Mouse (Mus musculus) limb, embryonic 12.5 days (tissue): ENCODE results near the gene Gm20388. TPM values are rescaled to one million over a fixed set of nuclear protein-coding genes. Genes with fewer than 3 reads are reported as not detected.

Experiments
- ATAC-seq: fragments of 200-750 bp; cut with Nextera tagmentation; 2 replicates; pipeline ENCODE4 v1.8.0; 2017; ENCODE audit warnings: low read depth, moderate TSS enrichment; ENCODE audit not compliant: insufficient number of reproducible peaks, insufficient read depth, low FRiP score, low TSS enrichment
- H3K27ac ChIP-seq: fragments of 300-500 bp; sonication (generic); 2 replicates; pipeline ENCODE4 v1.5.1; 2016; ENCODE audit warnings: mild to moderate bottlenecking, moderate library complexity
- H3K27me3 ChIP-seq: fragments of 300-500 bp; sonication (generic); 2 replicates; pipeline ENCODE4 v1.6.1; 2016; ENCODE audit warnings: mild to moderate bottlenecking, moderate library complexity
- H3K36me3 ChIP-seq: fragments of 300-500 bp; sonication (generic); 2 replicates; pipeline ENCODE4 v1.6.1; 2016; ENCODE audit warnings: mild to moderate bottlenecking, moderate library complexity
- H3K4me1 ChIP-seq: fragments of 300-500 bp; sonication (generic); replicated peaks from 2 replicates; pipeline ENCODE4 v1.6.1; 2016
- H3K4me2 ChIP-seq: fragments of 300-500 bp; sonication (generic); 2 replicates; pipeline ENCODE4 v1.6.1; 2016; ENCODE audit warnings: mild to moderate bottlenecking, moderate library complexity
- H3K4me3 ChIP-seq: fragments of 300-500 bp; sonication (generic); replicated peaks from 2 replicates; pipeline ENCODE4 v1.5.1; 2016; ENCODE audit warnings: mild to moderate bottlenecking
- H3K9ac ChIP-seq: fragments of 300-500 bp; sonication (generic); replicated peaks from 2 replicates; pipeline ENCODE4 v1.6.1; 2016; ENCODE audit warnings: mild to moderate bottlenecking, moderate library complexity
- H3K9me3 ChIP-seq: fragments of 300-500 bp; sonication (generic); 2 replicates; pipeline ENCODE4 v1.6.1; 2016; ENCODE audit warnings: mild to moderate bottlenecking, moderate library complexity
- WGBS: fragments of 180-500 bp; shearing (Covaris S2); methylation state at CpG from one replicate; pipeline ENCODE4 v1.1.7; 2016; 5-methylcytosine and 5-hydroxymethylcytosine counted together
- polyA plus RNA-seq: library from polyadenylated mRNA; unstranded; fragments of >200 nt; fragmentation: Nextera tagmentation; extraction: Ambion mirVana; gene quantifications from 2 replicates; pipeline ENCODE4 v1.2.1, GENCODE M21; 2016

The Gm20388 gene
- polyA plus RNA-seq, 1 experiment from 2014 or later: not detected

DNA sequence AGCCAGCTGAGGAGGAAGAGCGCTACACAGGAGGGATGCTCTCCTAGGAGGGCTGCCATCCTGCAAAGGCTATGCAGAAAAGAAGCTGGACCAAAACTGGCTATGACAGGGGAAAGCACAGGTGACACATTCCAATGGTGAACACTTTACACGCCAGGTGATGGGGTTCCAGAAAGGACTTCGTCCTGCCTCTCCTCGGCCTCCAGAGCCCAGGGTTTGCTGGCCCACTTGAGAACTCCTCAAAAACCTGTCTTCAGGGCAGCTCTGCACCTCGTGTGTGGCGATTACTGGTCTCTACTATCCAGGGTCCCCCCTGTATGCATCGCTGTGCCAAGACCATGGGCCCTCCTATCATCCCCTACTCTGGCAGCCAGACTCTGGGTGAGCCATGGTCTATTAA, 777.9 kb downstream of the Gm20388 start:
- no peak overlapping the region for H3K9ac ChIP-seq
- H3K27ac ChIP-seq: no peak overlapping the region
- no peaks in the 10 kb centered on the region for H3K9me3 ChIP-seq
- H3K4me2 ChIP-seq: no peak overlapping the region
- H3K36me3 ChIP-seq: no peaks in the 10 kb centered on the region
- no peak overlapping the region for H3K4me3 ChIP-seq
- H3K4me1 ChIP-seq: peaks cover 12% of the 10 kb centered on the region
- ATAC-seq: no peak
- 87% methylated on average over 7 of the region's 7 CpGs for WGBS
- H3K27me3 ChIP-seq: peaks cover 9% of the 10 kb centered on the region; the same call in 1 of the 2 replicates

DNA sequence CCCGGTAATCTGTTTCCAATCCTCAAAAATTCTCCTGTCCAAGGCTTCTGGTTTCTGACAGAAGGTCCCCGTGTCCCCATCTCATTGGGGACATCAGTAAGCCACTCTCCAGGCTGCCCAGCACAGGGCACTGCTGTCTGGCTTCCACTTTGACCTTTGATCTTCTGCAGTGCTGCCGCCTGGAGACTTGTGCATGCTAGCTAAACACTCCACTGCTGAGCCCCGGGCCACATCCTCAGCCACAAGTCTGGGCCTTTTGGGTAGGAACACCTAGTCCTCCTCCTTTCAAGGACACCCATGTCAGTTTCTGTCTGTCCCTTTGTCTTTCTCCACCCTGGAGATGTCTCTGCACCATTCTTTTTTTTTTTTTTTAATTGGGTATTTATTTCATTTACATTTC, 782.3 kb downstream of the Gm20388 start:
- H3K36me3 ChIP-seq: no peaks in the 10 kb centered on the region
- no peak overlapping the region for H3K4me3 ChIP-seq
- H3K4me2 ChIP-seq: no peak overlapping the region
- 48% methylated on average over 4 of the region's 4 CpGs for WGBS
- no peak overlapping the region for H3K9ac ChIP-seq
- H3K9me3 ChIP-seq: peaks cover 2% of the 10 kb centered on the region; the same call in 1 of the 2 replicates
- H3K27me3 ChIP-seq: peaks cover 14% of the 10 kb centered on the region; the same call in 1 of the 2 replicates
- peaks cover 9% of the 10 kb centered on the region; the same call in 1 of the 2 replicates for H3K4me1 ChIP-seq
- H3K27ac ChIP-seq: no peak overlapping the region
- no peak for ATAC-seq

DNA sequence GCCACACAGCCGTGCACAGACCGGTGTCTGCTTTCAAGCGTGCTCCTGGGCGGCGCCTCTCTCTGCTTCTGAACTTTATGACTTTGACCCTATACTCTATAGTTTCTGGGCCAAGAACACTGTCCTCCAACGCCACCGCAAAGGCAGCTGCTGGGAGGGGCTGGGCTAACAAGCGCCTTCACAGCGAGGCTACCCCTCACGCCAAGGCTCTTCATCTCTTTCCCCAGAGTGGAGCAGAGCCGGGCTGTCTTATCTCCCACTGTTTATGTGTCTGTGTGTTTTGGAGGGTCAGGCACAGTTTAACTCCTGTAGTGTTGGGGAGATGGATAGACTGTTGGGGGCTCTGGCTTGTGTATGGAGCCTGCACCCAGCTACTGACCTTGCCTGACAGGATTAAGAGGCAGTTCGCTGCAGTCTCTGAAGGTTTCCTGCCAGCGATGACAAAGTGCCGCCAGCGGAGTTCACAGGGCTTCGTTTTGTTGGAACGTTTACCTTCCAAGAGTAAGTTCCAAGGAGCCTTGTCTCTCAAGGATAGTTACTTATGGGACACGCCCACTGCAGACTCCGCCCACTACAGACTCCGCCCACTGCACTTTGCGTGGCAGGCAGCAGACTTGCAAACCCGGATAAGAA, 783.3 kb downstream of the Gm20388 start:
- H3K27me3 ChIP-seq: 0 out of 2 replicates have a peak, but pooled peaks cover 6% of the 10 kb centered on the region
- H3K27ac ChIP-seq: no peak overlapping the region
- H3K4me3 ChIP-seq: no peak overlapping the region
- H3K9me3 ChIP-seq: peaks cover 6% of the 10 kb centered on the region; the same call in 1 of the 2 replicates
- no peaks in the 10 kb centered on the region for H3K36me3 ChIP-seq
- no peak overlapping the region for H3K9ac ChIP-seq
- H3K4me1 ChIP-seq: peaks cover 9% of the 10 kb centered on the region; the same call in 1 of the 2 replicates
- no peak overlapping the region for H3K4me2 ChIP-seq
- 20% methylated on average over 22 of the region's 22 CpGs for WGBS
- ATAC-seq: no peak

DNA sequence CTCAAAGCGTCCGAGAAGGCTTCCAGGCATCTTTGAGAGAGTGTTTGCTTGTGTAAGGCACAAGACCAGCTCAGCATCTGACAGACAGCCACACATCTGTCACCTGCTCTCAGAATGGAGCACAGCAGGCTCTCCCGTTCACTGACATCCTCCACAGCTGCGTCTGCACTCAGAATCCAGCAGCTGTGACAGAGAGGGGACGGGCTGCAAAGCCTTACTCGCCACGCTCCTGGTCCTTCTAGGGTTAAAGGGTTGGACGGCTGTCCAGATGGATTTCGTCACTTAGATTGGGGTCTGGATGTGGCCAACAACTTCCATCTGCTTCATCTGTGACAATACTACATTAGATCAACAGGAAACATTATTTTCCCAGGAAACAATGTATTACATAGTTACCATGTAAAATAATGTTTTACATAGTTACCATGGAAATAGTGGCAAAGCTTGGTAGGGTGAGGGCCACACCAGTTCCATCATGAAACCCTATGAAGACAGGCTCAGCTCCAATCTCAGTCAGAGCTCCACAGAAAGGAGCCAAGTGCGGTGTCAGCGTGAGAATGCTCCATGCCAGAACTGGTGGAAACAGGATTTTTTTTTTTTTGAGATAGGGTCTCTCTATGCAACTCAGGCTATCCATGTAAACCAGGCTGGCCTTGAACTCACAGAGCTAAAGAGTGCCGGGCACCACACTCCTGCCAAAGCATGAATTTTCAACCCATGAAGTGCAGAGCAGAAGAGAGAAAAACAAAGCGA, 785.9 kb downstream of the Gm20388 start:
- Histone ChIP-seq H3K36me3 (no peaks in the 10 kb centered on the region), H3K4me2 (no peak overlapping the region), H3K9me3 (peaks cover 6% of the 10 kb centered on the region; the same call in 1 of the 2 replicates), H3K4me1 (peaks cover 10% of the 10 kb centered on the region; the same call in 1 of the 2 replicates), H3K27me3 (peaks cover 9% of the 10 kb centered on the region), H3K27ac (no peak overlapping the region), H3K4me3 (no peak overlapping the region), H3K9ac (no peak overlapping the region)
- WGBS: 44% methylated on average over 13 of the region's 13 CpGs
- no peak for ATAC-seq

DNA sequence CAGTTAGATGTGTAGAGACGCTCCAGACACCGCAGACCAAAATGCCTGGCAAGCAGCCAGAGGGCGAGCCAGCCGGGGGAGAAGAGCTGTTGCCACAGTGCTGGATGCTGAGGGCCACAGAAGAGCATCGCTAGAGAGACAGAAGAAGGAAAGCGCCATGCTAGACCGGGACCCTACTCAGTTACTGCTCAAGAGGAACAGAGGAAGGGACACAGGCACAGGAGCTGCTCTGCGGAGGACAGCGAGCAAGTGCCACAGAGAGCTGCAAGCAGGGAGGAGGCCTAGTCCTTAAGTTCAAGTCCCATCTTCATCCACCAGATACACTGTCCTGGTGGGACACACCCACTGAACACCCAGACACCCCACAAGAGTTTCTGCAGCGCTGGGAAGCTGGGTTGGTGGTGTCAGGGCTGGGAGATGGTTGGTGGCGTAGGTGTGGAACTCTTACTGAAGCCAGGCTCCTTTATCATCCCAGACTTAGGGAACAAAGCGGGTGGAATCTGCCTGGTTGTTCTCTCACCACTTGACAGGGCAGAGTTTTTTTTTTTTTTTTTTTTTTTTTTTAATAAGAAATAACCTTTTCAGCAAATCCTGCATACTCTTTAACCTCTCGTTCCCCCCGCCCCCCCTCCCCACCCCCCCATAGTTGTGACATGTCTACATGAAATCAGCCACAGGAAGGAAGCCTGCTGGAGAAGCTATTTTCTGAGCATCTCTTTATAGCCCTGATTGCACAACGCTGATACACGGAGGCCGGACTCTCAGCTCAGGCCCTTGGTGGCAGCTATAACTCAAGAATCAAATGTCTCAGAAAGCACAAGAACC, 786.7 kb downstream of the Gm20388 start:
- Histone ChIP-seq H3K4me2 (no peak overlapping the region), H3K27ac (no peak overlapping the region), H3K9ac (no peak overlapping the region), H3K9me3 (peaks cover 6% of the 10 kb centered on the region; the same call in 1 of the 2 replicates), H3K4me3 (no peak overlapping the region), H3K4me1 (peaks cover 15% of the 10 kb centered on the region), H3K27me3 (peaks cover 17% of the 10 kb centered on the region), H3K36me3 (no peaks in the 10 kb centered on the region)
- ATAC-seq: no peak
- 79% methylated on average over 17 of the region's 17 CpGs for WGBS

DNA sequence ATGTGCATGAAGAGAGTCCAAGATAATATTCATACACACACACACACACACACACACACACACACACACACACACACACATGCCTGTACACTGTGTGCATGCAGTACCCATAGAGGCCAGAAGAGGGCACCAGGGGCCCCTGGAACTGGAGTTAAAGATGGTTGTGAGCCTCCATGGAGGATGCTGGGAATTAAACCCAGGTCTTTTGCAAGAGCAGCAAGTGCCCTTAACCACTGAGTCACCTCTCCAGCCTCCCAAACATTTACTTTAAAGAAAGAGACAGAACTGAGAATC, 787.3 kb downstream of the Gm20388 start:
- Histone ChIP-seq H3K4me1 (peaks cover 15% of the 10 kb centered on the region), H3K27me3 (peaks cover 18% of the 10 kb centered on the region), H3K9ac (no peak overlapping the region), H3K4me2 (no peak overlapping the region), H3K9me3 (peaks cover 6% of the 10 kb centered on the region; the same call in 1 of the 2 replicates), H3K27ac (no peak overlapping the region), H3K4me3 (no peak overlapping the region), H3K36me3 (no peaks in the 10 kb centered on the region)
- no peak for ATAC-seq

DNA sequence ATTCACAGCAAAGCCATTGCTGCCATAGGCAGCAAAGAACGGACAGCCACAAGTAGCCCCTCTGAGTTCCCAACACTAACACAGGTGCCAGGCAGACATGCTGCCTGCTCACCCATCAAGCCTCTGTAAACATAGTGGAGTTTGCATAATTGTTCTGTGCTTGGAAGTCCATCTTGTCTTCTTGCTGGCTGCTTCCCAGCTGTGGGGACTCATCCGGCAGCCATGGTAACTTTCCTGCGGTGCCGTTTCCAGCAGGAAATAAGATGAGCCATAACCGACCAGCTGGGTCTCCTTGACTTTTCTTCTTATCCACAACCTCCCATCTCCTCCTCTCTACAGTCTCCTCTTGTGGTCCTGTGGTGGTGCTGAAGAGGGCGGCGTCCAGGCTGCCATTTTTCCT, 787.8 kb downstream of the Gm20388 start:
- no peak overlapping the region for H3K4me3 ChIP-seq
- peaks cover 15% of the 10 kb centered on the region for H3K4me1 ChIP-seq
- peaks cover 6% of the 10 kb centered on the region; the same call in 1 of the 2 replicates for H3K9me3 ChIP-seq
- H3K27me3 ChIP-seq: peaks cover 18% of the 10 kb centered on the region
- H3K36me3 ChIP-seq: no peaks in the 10 kb centered on the region
- no peak overlapping the region for H3K4me2 ChIP-seq
- ATAC-seq: no peak
- 85% methylated on average over 7 of the region's 7 CpGs for WGBS
- H3K9ac ChIP-seq: no peak overlapping the region
- H3K27ac ChIP-seq: no peak overlapping the region

DNA sequence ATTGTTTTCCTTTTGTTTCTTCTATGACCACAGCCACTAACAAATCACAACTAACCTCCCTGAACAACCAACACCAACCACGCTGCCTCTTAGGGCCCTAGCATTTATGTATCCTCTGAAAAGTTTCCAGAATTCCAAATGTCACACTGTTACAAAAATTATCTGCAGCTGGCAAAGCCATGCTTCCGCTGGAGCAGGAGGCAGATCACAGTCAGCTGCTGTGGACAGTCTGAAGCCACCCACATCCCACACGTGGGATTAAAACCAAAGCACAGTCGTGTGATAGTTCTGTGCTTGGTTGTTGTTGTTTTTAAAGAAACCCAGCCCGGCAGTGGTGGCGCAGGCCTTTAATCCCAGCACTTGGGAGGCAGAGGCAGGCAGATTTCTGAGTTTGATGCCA, 788.4 kb downstream of the Gm20388 start:
- Histone ChIP-seq H3K4me3 (no peak overlapping the region), H3K36me3 (no peaks in the 10 kb centered on the region), H3K9ac (no peak overlapping the region), H3K4me2 (no peak overlapping the region), H3K4me1 (peaks cover 10% of the 10 kb centered on the region), H3K27ac (no peak overlapping the region), H3K9me3 (peaks cover 6% of the 10 kb centered on the region; the same call in 1 of the 2 replicates), H3K27me3 (peaks cover 21% of the 10 kb centered on the region)
- 81% methylated on average over 6 of the region's 6 CpGs for WGBS
- ATAC-seq: no peak

DNA sequence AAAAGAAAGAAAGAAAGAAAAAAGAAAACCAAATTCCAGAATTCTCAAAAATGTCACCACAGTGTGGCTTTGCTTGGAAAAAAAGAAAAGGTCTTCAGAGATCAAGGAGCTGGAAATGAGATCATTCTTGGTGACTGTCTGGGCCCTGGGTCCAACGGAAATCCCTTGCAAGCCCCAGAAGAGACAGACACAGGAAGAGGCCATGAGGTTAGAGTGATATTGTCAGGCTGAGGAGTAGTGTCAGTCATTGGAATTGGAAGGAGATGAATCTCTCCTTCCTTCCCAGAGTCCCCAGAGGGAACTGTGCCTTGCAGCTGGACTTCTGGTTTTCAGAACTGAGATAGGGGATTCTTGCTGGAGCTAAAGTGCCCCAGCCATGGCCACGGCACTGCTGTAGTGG, 788.9 kb downstream of the Gm20388 start:
- Histone ChIP-seq H3K9ac (no peak overlapping the region), H3K36me3 (no peaks in the 10 kb centered on the region), H3K9me3 (peaks cover 6% of the 10 kb centered on the region; the same call in 1 of the 2 replicates), H3K4me1 (peaks cover 9% of the 10 kb centered on the region; the same call in 1 of the 2 replicates), H3K27me3 (peaks cover 26% of the 10 kb centered on the region), H3K4me3 (no peak overlapping the region), H3K4me2 (no peak overlapping the region), H3K27ac (no peak overlapping the region)
- ATAC-seq: no peak
- WGBS: 73% methylated on average over 2 of the region's 2 CpGs

DNA sequence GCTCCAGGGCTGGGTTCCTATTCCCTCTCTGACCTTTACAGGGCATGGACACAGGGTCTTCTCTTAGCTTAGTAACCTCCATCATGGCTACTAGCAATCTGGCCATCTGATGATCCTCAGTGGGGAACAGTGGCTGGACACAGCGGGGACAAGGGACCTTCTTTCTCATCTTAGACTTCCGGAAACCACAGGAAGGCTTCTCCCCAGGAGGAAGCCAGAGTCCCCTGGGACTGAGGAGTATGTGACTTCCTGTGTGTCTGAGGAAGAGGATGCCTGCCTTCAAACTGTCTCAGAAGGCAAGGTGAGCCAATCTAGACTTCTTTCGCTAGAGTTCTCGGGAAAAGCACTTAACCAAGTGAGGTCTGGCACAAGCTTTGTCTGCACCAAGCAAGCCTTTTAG, 789.4 kb downstream of the Gm20388 start:
- no peak overlapping the region for H3K4me3 ChIP-seq
- H3K4me2 ChIP-seq: no peak overlapping the region
- peaks cover 29% of the 10 kb centered on the region for H3K27me3 ChIP-seq
- no peak overlapping the region for H3K27ac ChIP-seq
- H3K4me1 ChIP-seq: peaks cover 9% of the 10 kb centered on the region; the same call in 1 of the 2 replicates
- peaks cover 6% of the 10 kb centered on the region; the same call in 1 of the 2 replicates for H3K9me3 ChIP-seq
- no peaks in the 10 kb centered on the region for H3K36me3 ChIP-seq
- WGBS: 90% methylated on average over 4 of the region's 4 CpGs
- H3K9ac ChIP-seq: no peak overlapping the region
- no peak for ATAC-seq
